22 mouse cellular contexts compared by ENCODE assay signal in genomic region chr1:191219748-191220147, GRCm38 (mm10). TPM values are rescaled to one million over a fixed set of nuclear protein-coding genes. Genes with fewer than 3 reads are reported as not detected.
"Had no signal": no experiment of that assay in that cellular context is flagged by ENCODE, and none has a peak within 500 bp of the region (broad histone marks: within the 10 kb centered on the region; RNA-seq: fewer than 3 reads in every experiment).

No protein-coding gene starts in this region.

- DNase-seq: liver, postnatal 0 days; lung, adult 2 months; lung, postnatal 14 days; lung, postnatal 36 days; midbrain, embryonic 14.5 days; right cerebral cortex, postnatal 14 days; thymus, adult 2 months; thymus, postnatal 25 days; thymus, postnatal 4 days had no signal

- H3K27ac ChIP-seq: liver, embryonic 15.5 days; lung, embryonic 15.5 days; macrophage; midbrain, embryonic 12.5 days; neural tube, embryonic 12.5 days; stomach, embryonic 15.5 days; stomach, postnatal 0 days had no signal

- H3K36me3 ChIP-seq: liver, embryonic 15.5 days; lung, embryonic 15.5 days; midbrain, embryonic 12.5 days; neural tube, embryonic 12.5 days; stomach, embryonic 15.5 days had no signal

- H3K9me3 ChIP-seq: liver, embryonic 15.5 days; lung, embryonic 15.5 days; midbrain, embryonic 12.5 days; neural tube, embryonic 12.5 days; stomach, embryonic 15.5 days had no signal

- H3K4me3 ChIP-seq: liver, embryonic 15.5 days; lung, embryonic 15.5 days; midbrain, embryonic 12.5 days; neural tube, embryonic 12.5 days; stomach, embryonic 15.5 days had no signal

- ATAC-seq: liver, postnatal 0 days; lung, postnatal 0 days had no signal

RNA-seq across cellular contexts. Expression of gene Atf3, which starts 1.9 kb away (rescaled TPM):
- polyA plus RNA-seq: testis, adult 2 months had no signal

RNA-seq across cellular contexts. Expression of gene Fam71a, which starts 55.1 kb away (rescaled TPM):
- total RNA-seq: midbrain, postnatal 0 days had no signal
- polyA plus RNA-seq: liver, embryonic 15.5 days; liver, postnatal 0 days; lung, adult 2 months; lung, embryonic 15.5 days; lung, postnatal 0 days; macrophage; midbrain, embryonic 12.5 days; midbrain, embryonic 14.5 days; midbrain, postnatal 0 days; neural tube, embryonic 12.5 days; neural tube, embryonic 14.5 days; spleen, adult 2 months; stomach, embryonic 15.5 days; stomach, postnatal 0 days; thymus, adult 2 months; urinary bladder, adult 2 months had no signal
